Mouse (Mus musculus): ENCODE results near the gene Pnrc1. TPM values are rescaled to one million over a fixed set of nuclear protein-coding genes. Genes with fewer than 3 reads are reported as not detected.

Gene Pnrc1
- total RNA-seq, 2 experiments from 2014 or later, result 53.7 to 98.0 TPM

GRCm38 (mm10) chr4:33229639-33230038 lies 60.3 kb downstream of the Pnrc1 start:
- ATAC-seq (replicated peaks; ENCODE audit: low FRiP score, low TSS enrichment, poor library complexity, severe bottlenecking), result no peak

- no peak for ATAC-seq (replicated peaks; ENCODE audit: low FRiP score, low TSS enrichment, poor library complexity, severe bottlenecking)
These were observed 62.8 kb downstream of the Pnrc1 start for GRCm38 (mm10) chr4:33227164-33227563.

- peak; percentile 50; the same call in 1 of the 2 replicates for ATAC-seq (replicated peaks; ENCODE audit: low FRiP score, low TSS enrichment, poor library complexity, severe bottlenecking)
These were observed 65.8 kb downstream of the Pnrc1 start for GRCm38 (mm10) chr4:33224003-33224675.

GRCm38 (mm10) chr4:33221847-33222246 lies 68.1 kb downstream of the Pnrc1 start:
- no peak for ATAC-seq (replicated peaks; ENCODE audit: low FRiP score, low TSS enrichment, poor library complexity, severe bottlenecking)

GRCm38 (mm10) chr4:33208881-33209841 lies 80.8 kb downstream of the Pnrc1 start, which contains the start of gene Srsf12:
Gene Srsf12, plus strand, starts transcription at chr4:33208991.
- ATAC-seq (replicated peaks; ENCODE audit: low FRiP score, low TSS enrichment, poor library complexity, severe bottlenecking), result peak; percentile 72

- ATAC-seq (replicated peaks; ENCODE audit: low FRiP score, low TSS enrichment, poor library complexity, severe bottlenecking), result no peak
These were observed 82.4 kb downstream of the Pnrc1 start for GRCm38 (mm10) chr4:33207551-33207950.

GRCm38 (mm10) chr4:33204682-33205081 lies 85.3 kb downstream of the Pnrc1 start:
- peak; percentile 83 for ATAC-seq (replicated peaks; ENCODE audit: low FRiP score, low TSS enrichment, poor library complexity, severe bottlenecking)

- no peak for ATAC-seq (replicated peaks; ENCODE audit: low FRiP score, low TSS enrichment, poor library complexity, severe bottlenecking)
These were observed 91.8 kb downstream of the Pnrc1 start for GRCm38 (mm10) chr4:33198117-33198516.

Other genes starting within 250 kb of the Pnrc1 start
- 4.0 TPM in 1 of 2 replicates, not detected in the other for gene Gabrr2, start 227.2 kb downstream of the Pnrc1 start, total RNA-seq (2014; fragmentation: Nextera tagmentation)
- gene Gabrr2, start 227.2 kb downstream of the Pnrc1 start, total RNA-seq (2017), result not detected in 2 replicates
- gene Gabrr1, start 157.6 kb downstream of the Pnrc1 start, total RNA-seq (2014; fragmentation: Nextera tagmentation), result not detected in 2 replicates
- not detected in 2 replicates for gene Gabrr1, start 157.6 kb downstream of the Pnrc1 start, total RNA-seq (2017)
- gene Pm20d2, start 100.4 kb downstream of the Pnrc1 start, total RNA-seq (2014; fragmentation: Nextera tagmentation), result 1.2 and 4.1 TPM in 2 replicates
- gene Pm20d2, start 100.4 kb downstream of the Pnrc1 start, total RNA-seq (2017), result 0.42 and 1.5 TPM in 2 replicates
- gene Srsf12, start 81.2 kb downstream of the Pnrc1 start, total RNA-seq (2014; fragmentation: Nextera tagmentation), result not detected in 2 replicates
- gene Srsf12, start 81.2 kb downstream of the Pnrc1 start, total RNA-seq (2017), result 0.08 TPM in 1 of 2 replicates, not detected in the other
- 34.7 and 35.4 TPM in 2 replicates for gene Rngtt, start 20.1 kb upstream of the Pnrc1 start, total RNA-seq (2014; fragmentation: Nextera tagmentation)
- 69.1 and 72.8 TPM in 2 replicates for gene Rngtt, start 20.1 kb upstream of the Pnrc1 start, total RNA-seq (2017)

All from megakaryocyte-erythroid progenitor cell, adult 5-6 weeks (primary cell).